Mouse (Mus musculus) central nervous system, embryonic 14 days (tissue): Measurements from ENCODE around the gene Rasa3. TPM values are rescaled to one million over a fixed set of nuclear protein-coding genes. Genes with fewer than 3 reads are reported as not detected.

Experiments used
- polyA plus RNA-seq: library from polyadenylated mRNA; depleted of rRNA; stranded (reverse); fragments of >200 nt; gene quantifications from 2 replicates; pipeline ENCODE4 v1.2.3, GENCODE M21; 2012; rRNA removed

The Rasa3 gene
- 26.3 and 30.3 TPM in 2 replicates for polyA plus RNA-seq

GRCm38 (mm10) chr8:13677413-13677883, at the start of gene Rasa3:
Gene Rasa3, minus strand, starts transcription at chr8:13677603.

GRCm38 (mm10) chr8:13705668-13706067, 28.3 kb upstream of the Rasa3 start, which contains the start of gene Cfap97d2:
Gene Cfap97d2, plus strand, starts transcription at chr8:13705889.

GRCm38 (mm10) chr8:13562118-13562517, 115.3 kb downstream of the Rasa3 start, which contains the start of gene 1700029H14Rik:
Gene 1700029H14Rik, minus strand, starts transcription at chr8:13562461.

Other genes starting within 250 kb of the Rasa3 start
- gene Tmem255b, start 242.4 kb downstream of the Rasa3 start, polyA plus RNA-seq: 0.15 and 0.31 TPM in 2 replicates
- gene Gas6, start 183.1 kb downstream of the Rasa3 start, polyA plus RNA-seq: 30.1 and 35.9 TPM in 2 replicates
- not detected in 2 replicates for gene 1700029H14Rik, start 115.1 kb downstream of the Rasa3 start, polyA plus RNA-seq
- 1.7 and 3.1 TPM in 2 replicates for gene Cfap97d2, start 28.3 kb upstream of the Rasa3 start, polyA plus RNA-seq
- gene Cdc16, start 80.1 kb upstream of the Rasa3 start, polyA plus RNA-seq: 141 and 142 TPM in 2 replicates
- gene Upf3a, start 108.0 kb upstream of the Rasa3 start, polyA plus RNA-seq: 31.2 and 32.2 TPM in 2 replicates
- gene AF366264, start 160.8 kb upstream of the Rasa3 start, polyA plus RNA-seq: not detected in 2 replicates
- 34.6 and 35.6 TPM in 2 replicates for gene Champ1, start 192.0 kb upstream of the Rasa3 start, polyA plus RNA-seq
- gene Coprs, start 212.7 kb upstream of the Rasa3 start, polyA plus RNA-seq: 69.6 and 69.9 TPM in 2 replicates